Mouse (Mus musculus) MN1 (cell line): ENCODE data around the gene Pold1.
A peak's percentile ranks its signal among the peaks of the same experiment; 100 is the strongest.

ENCODE experiments used
- DNase-seq: peaks from one replicate; pipeline ENCODE4 v3.0.0-alpha.2; 2016; ENCODE audit warnings: low spot score

The Pold1 gene

DNA sequence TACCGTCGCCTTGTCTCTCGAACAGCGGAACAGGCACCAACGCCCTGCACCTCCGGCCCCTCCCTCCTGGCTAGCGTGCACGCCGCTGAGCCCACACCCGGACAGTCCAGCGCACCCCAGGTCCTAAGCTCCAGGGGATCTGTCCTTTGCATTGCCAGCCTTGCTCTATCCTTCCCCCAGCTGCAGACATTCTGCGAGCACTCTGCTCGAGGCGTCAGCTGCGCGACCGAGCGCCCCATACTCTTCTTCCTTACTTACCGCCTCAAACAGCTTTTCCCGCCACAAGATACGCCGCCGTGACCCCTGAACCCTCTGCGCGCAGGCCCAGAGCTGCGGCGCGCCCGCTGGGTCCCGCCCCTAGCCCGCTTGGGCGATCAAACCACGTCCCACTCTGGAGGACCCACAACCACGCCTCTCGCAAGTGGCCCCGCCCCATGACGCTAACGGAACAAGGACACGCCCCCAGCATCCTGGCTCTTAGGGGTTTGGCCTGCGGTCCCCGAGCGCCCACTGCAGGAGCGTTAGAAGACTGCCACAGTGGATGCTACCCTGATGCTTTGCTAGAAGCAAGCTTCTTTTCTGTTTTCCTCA, at the start of gene Pold1:
TSS of gene Pold1 (minus strand) at position 353 of the 591 bp plus-strand sequence.
- peak; percentile 98 for DNase-seq

DNA sequence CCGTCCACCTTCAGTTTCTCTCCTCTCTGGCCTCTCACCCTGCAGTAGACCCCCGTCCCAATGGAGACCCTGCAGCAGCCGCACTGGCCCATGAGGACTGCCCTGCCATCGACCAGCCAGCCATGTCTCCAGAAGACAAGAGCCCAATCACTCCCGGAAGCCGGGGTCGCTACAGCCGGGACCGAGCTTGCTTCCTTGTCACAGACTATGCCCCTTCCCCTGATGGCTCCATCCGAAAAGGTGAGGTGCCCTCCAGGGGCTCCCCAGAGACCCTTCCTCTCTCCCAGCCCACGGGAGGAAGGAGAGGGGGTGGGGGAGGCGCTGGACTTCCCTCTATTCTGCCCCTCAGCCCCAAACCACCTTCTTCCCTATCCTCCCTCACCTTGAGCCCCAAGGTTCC, 49.7 kb upstream of the Pold1 start:
- no peak for DNase-seq

DNA sequence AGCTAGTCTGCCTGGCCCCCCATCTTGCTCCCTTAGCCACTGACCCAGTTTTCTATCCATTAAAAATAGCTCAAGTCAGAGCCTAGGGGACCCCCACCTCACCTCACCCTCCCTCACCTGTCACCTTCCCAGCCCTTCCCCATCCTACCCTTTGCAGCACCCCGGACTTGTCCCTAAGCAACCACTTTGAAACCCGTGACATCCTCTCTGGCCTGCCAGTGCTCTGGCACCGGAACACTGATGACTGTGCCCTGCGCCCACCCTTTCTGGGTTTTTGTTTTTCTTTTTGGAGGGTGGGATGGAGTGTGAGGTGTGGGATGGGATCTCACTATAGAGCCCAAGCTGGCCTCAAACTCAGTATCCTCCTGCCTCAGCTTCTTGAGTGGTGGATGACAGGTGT, 49.0 kb upstream of the Pold1 start:
- DNase-seq = no peak

DNA sequence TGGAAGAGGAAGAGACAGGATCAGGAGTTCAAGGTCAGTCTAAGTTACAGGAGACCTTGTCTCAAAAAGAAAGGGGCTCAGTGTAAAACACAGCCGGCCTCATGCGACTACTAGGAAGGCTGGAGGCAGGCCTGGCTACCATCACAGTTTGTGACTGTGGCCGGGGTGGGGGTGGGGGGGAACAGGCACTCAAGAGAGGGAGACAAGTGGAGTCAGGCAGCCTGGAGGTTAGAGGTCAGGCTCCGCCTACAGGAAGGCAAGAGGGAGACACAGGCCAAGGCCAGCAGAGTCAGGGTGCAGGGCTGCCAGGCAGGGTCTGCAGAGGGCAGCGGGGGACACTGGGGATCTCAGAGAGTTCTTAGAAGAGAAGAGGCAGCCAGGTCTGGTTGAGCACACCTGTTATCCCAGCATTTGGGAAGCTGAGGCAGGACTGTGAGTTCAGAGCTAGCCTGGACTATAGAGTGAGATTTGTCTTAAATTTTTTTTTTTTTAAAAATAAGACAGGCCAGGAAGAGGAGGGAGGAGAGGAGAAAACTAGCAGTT, 48.4 kb upstream of the Pold1 start:
- DNase-seq = no peak

DNA sequence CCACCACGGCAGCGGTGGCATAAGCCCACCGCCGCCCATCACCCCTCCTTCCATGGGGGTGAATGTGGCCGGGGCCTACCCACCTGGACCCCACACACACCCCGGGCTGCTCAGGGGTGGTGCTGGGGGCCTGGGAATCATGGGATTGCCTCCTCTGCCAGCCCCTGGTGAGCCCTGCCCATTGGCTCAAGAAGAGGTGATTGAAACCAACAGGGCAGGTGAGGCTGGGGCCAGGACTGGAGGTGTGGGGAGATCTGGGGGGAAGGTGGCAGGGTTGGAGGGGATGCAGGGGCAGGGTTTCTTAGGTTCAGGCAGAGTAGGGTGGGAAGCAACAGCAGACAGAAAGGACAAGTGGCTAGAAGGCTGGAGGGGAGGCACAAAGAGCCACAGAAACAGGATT, 47.4 kb upstream of the Pold1 start:
- no peak for DNase-seq

DNA sequence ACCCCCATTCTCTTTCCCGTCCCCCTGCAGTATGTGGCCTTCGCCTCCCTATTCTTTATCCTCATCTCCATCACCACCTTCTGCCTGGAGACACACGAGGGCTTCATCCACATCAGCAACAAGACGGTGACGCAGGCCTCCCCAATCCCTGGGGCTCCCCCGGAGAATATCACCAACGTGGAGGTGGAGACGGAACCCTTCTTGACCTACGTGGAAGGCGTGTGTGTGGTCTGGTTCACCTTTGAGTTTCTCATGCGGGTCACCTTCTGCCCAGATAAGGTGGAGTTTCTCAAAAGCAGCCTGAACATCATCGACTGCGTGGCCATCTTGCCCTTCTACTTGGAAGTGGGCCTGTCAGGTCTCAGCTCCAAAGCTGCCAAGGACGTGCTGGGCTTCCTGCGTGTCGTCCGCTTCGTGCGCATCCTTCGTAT, 46.5 kb upstream of the Pold1 start:
- no peak for DNase-seq

DNA sequence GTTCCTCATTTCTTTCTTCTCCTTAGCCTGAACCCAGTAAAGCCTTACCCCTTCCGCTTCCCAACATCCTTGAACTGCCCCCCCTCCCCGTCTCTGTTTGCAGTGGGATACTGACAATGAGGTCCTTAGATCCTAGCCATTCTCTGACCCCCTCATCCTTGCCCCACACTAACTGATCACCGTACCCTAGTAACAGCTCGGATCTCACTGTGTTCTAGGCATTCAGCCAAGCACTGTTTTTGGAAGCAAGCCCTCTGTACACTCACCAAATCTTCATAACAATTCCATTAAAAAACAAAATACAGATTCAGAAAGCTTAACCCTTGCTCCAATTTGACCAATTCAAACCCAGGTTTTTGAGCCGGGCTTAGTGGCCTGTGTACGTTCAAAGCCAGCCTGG, 45.6 kb upstream of the Pold1 start:
- DNase-seq = peak; percentile 32

DNA sequence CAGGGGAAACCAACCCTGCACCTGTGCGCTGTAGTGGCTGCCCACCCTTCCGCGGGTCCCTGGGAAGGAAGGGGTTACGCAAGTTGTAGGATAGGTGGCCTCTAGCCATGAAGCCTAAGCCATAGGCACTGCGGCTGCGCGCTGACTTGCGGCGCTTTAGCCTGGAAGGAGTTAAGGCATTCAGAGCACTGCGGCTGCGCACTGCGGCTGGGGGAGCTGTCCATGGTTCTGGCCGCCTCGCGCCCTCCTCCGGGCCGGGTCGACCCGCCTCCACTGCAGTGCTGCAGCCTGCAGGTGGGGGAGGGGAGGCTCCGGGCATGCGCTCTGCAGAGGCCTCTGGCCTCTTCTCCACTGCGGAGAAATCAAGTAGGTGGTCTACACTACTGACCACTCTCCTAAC, 45.1 kb upstream of the Pold1 start:
- peak; percentile 76 for DNase-seq

DNA sequence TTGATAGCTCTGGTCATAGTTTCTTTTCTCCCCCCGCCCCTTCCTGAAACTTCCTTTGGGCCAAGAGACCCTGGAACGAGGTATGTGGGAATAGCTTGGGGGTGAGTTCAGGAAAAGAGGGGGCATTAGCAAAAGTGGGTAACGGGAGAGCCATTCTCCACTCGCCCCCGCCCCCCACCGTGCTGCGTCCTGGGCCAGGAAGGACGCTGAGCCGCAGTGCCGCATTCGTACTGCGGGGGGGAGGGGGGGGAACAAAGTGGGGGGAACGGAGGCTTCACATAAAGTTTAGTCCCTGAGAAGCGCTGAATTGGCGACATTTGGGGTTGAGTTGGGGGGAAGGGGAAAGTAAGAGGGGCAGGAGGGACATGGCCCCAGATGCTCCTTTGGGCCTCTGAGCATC, 44.4 kb upstream of the Pold1 start:
- no peak for DNase-seq

DNA sequence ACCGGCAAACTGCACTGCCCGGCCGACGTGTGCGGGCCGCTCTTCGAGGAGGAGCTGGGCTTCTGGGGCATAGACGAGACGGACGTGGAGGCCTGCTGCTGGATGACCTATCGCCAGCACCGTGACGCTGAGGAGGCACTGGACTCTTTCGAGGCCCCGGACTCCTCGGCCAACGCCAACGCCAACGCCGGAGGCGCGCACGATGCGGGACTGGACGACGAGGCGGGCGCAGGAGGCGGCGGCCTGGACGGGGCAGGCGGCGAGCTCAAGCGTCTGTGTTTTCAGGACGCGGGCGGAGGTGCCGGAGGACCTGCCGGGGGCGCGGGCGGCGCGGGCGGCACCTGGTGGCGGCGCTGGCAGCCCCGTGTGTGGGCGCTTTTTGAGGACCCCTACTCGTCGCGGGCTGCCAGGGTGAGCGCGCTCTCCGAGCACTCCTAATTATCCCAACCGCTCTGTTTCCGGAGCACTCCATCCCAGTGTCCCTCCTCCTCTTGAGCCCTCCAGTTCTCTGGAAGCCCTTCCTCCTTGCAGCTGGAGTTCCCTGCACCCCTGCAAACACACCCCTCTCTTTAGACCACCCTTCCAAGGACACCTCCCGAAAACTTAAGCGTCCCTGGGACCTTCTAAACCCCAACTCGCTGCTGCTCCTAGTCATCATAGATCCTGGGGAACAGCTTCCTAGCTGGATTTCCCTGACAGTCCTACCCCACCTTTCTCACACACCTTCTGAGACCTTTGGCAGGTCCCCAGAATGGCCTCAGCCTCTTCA, 42.9 kb upstream of the Pold1 start:
- DNase-seq = peak; percentile 46

DNA sequence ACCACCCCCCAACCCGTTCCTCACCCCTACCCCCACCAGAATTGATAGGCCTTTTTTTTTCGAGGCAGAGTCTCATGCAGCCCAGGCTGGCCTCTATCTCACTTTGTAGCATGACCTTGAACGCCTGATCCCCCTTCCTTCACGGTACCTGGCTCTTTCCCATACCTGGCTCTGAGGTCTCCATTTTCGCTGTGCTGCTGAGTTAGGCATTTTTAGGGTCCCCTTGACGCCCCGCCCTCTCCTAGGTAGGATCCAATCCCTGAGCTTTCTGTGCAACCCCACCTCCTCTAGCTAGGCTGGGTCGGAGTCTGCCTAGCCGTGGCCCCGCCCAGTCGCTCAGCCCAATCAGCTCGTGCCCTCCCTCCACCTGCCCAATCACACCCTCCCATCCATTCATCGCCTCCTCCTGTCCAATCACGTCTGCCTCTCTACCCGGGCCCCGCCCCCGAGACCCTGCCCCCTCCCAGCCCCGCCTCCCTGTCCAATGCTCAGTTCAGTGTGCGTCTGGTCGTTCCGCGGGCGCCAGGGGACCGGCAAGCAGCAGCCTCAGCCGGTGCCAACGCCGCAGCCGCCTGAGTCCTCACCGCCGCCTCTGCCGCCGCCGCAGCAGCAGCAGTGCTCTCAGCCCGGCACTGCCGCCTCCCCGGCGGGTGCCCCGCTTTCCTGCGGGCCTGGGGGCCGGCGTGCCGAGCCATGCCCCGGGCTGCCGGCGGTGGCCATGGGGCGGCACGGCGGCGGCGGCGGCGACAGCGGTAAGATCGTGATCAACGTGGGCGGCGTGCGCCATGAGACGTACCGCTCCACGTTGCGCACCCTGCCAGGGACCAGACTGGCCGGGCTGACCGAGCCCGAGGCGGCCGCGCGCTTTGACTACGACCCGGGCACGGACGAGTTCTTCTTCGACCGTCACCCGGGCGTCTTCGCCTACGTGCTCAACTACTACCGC, 42.0 kb upstream of the Pold1 start, which contains the start of gene Kcnc3:
TSS of gene Kcnc3 (plus strand) at position 263 of the 946 bp plus-strand sequence.
- peak; percentile 95 for DNase-seq

DNA sequence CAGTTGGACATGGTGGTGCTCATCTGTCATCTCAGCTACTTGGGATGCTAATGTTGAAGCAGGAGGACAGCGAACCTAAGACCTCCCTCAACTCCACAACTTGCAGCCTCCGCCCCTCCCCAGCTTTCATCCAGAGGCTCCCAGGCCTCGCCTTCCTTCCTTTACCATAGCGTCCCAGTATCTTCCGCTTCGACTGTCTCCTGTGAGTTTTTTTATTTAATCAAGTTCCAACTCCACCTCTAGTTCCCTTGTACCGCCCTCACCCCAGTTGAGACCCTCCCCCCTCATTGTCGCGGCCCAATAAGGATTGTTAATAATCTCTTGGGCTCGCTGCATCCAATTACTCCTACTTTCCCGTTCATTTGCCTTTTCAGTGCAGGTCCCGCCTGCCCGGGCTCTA, 41.3 kb upstream of the Pold1 start:
- DNase-seq = peak; percentile 71

DNA sequence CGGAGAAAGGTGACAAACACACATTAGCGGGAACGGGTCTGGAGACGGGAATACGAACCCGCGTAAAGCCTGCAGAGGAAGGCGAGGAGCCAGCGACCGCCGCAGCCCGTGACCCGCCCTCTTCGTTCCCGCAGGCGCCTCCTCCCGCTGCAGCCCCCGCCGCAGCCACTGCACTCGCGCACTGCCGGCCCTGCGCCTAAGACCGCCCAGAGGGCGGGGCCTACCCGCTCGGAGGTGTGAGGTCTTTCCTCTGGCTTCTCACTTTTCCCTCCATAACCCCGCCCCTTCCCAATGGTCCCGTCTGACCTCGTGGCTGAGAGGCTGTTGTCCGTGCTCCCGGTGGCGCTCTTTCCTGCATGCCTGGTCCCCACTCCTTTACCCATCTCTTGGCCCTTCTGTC, 40.5 kb upstream of the Pold1 start:
- peak; percentile 94 for DNase-seq

DNA sequence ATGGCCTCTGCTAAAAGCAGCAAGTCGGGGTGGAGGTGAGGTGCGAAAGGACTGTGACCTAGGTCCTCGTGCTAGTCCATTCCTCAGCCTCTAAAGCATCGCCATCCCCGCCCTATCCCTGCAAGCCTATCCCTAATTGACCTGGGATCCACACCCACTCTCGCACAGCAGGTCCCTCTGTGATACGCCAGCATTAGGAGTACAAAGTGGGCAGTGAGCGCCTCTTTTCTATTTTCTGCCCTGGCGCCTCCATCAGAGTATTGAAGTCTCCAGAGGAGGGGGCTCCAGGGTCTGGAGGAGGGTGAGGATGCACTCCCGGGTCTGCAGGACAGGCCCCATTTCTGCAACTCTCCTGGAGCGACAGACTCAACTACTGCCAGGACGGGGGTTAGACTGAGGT, 39.7 kb upstream of the Pold1 start:
- no peak for DNase-seq

DNA sequence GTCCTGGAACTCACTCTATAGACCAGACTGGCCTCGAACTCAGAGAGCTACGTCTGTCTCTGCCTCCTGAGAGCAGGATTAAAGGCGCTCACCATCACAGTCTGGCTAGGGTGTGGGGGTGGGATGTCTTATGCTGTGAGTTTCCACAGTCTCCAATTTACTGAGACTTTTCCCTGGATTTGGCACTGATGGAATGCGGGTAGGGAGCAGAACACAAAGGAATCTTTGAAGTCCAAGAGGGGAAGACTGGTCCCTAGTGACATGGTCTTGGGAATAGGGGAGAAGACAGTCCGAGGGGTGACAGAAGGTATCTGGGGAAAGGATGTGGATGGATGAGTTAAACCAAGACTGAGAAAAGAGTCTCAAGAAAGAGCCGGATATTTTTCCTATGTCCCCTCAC, 39.0 kb upstream of the Pold1 start:
- DNase-seq = no peak

DNA sequence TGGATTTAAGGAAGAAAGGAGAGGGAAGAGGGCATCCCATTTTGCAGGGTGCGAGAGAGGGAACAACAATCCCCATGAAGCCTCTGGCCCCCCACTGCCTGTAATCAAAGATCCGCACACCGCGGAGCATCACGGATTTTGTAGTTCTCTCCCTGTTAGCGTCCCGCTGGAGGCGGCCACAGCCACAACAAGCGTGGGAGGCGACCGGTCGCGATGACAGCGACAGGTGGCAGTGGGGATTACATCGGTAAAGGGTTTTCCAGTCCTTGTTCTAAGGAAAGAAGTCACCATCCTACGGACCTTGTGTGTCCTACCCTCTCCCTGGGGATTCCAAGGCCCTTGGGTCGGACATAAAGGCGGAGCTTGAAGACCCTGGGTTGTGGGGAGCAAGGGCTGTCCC, 38.3 kb upstream of the Pold1 start:
- DNase-seq = no peak

DNA sequence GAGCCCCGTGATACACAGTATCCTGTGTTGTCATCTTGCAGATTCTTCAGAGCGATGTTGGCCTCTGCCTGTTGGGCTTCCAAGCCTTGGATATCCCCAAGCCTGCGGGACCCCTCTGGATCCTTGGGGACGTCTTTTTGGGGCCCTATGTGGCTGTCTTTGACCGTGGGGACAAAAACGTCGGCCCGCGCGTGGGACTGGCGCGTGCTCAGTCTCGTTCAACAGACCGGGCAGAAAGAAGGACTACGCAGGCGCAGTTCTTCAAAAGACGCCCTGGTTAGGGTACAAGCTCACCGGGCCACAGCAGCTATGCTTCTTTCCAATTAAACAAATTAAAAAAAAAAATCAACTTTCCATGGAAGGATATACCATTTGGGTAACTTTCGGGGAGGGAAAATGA, 37.9 kb upstream of the Pold1 start:
- DNase-seq = no peak

DNA sequence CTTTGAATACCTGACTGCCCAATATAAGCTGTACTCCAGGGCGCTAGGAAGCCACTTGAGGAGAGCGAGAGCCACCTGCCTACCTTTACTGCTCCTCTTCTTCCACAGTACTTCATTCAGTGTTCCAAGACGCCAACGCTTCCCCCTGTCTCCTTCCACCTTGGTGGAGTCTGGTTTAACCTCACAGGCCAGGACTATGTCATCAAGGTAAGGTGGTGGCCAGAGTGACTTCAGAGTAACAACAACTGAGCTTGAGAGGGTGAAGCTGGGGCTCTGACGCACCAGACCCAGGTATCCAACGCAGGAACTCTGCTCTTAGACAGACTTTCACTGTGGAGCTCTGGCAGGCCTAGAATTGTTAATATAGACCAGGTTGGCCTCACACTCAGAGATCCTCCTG, 37.0 kb upstream of the Pold1 start:
- no peak for DNase-seq

DNA sequence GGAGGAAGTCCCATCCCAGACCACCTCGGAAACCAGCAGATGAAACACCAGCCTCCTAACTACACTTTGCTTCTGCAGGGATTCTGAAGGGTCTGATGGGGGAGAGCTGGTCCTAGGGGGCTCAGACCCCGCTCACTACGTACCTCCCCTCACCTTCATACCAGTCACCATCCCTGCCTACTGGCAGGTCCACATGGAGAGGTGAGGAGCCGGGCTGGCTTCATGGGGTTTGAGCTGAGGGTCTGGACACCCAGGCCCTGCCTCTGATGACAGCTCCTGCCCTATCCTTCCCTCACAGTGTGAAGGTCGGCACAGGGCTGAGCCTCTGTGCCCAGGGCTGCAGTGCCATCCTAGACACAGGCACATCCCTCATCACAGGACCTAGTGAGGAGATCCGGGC, 36.3 kb upstream of the Pold1 start:
- no peak for DNase-seq

DNA sequence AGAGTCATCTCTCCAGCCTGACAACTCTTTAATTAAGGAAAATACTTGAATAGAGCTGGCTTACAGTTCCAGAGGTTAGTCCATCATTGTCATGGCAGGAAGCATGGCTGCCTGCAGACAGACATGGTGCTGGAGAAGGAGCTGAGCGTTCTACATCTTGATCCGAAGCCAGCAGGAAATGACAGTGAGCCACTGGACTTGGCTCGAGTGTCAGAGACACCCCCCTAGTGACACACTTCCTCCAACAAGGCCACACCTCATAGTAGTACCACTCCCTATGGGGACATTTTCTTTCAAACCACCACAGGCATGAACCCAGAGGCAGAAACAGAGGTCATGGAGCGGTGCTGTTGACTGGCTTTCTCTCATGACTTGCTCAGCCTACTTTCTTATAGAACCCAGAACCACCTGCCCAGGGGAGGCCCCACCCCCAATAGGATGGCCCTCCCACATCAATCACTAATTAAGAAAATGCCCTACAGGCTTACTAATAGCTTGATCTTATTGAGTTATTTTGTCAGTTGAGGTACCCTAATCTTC, 35.7 kb upstream of the Pold1 start:
- DNase-seq = no peak

DNA sequence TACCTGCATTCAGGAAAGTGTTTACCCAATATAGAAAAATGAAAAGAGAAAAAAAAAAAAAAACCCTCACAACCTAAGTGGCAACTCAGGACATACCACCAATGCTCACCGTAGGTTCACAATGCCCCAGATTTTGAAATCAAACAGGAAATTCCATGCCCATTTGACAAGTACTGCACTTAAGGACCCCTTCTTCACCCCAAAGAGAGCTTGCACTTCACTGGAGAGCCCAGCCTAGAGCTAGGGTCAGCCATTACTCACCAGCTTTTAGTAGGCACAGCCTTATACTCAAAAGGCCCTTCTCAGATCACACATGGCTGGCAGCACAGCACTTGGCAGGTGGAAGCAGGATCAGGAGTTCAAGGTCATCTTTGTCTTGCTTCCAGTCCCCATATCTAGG, 34.5 kb upstream of the Pold1 start:
- no peak for DNase-seq

DNA sequence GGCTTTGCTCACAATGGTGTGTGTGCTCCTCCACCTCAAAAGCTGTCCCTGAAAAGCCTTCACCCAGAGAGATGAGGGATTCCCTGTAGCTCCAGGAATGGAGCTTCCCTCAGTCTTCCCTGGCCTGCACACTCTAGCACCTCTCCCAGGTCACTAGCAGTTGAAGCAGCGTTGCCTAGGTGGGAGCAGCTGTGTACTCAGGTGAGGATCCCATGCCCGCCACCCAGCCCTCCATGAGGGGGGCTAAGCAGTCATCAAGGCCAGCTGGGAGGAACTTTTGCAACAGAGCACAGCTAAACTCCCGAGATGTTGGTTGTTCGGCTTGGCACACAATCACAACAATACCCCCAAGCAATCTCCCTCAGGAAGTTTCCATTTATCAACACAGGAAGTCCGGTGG, 34.1 kb upstream of the Pold1 start:
- no peak for DNase-seq
